Mouse (Mus musculus) testis, adult 2 months (tissue): ENCODE data around the gene Gpc4.

ENCODE experiments used
- CTCF ChIP-seq: fragments of 200-500 bp; IDR thresholded peaks from 2 replicates; pipeline ENCODE4 v1.5.1; 2012; ENCODE audit warnings: low read depth, mild to moderate bottlenecking, inconsistent platforms, low read length, moderate library complexity; ENCODE audit not compliant: control insufficient read depth, insufficient read depth, insufficient replicate concordance
- POLR2A ChIP-seq: fragments of 200-500 bp; IDR thresholded peaks from 2 replicates; pipeline ENCODE4 v1.6.1; 2012; ENCODE audit warnings: low read depth, mild to moderate bottlenecking, inconsistent platforms, low read length, moderate library complexity; ENCODE audit not compliant: control insufficient read depth

GRCm38 (mm10) chrX:52109663-52110062 is 55.4 kb downstream of the Gpc4 start:
- TF ChIP-seq CTCF (no peak), POLR2A (no peak)
